Mouse (Mus musculus): ENCODE data around the gene Zfand2b. TPM values are rescaled to one million over a fixed set of nuclear protein-coding genes. Genes with fewer than 3 reads are reported as not detected.

Zfand2b gene
- polyA plus RNA-seq, 1 experiment from 2014 or later = 30.6 TPM

DNA sequence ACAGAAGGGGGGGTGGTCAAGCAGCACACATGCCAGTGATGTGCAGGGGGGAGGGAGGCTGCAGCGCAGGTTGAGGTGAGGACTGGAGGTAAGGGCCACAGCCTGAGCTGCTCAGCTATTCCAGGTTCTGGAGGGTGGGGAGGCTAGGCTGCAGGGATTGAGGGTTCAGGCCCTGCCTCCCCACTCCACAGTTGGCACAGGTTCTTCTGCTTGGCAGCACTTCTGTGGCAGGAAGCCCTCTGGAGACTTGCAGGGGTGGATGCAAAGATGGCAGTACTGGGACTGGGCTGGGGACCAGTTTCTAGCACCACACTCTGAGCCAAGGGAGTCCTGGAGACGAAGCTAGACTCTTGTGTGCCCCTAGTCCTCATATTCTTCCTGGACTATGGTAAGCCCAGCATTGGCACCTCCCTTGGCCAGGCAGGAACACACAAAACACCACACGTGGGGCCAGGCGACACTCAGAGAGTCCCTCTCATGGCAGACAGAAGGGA, 13.0 kb downstream of the Zfand2b start:
- Histone ChIP-seq H3K9me3 (replicated peaks) (no peaks in the 10 kb centered on the region), H3K27me3 (ENCODE audit: low read depth, poor library complexity, severe bottlenecking) (no peaks in the 10 kb centered on the region), H3K36me3 (peaks cover 61% of the 10 kb centered on the region), H3K4me1 (peaks cover 28% of the 10 kb centered on the region), H3K4me3 (no peak overlapping the region), H3K27ac (replicated peaks) (no peak overlapping the region)
- WGBS = 82% methylated on average over 4 of the region's 4 CpGs
- DNase-seq (ENCODE audit: low spot score) = no peak

GRCm38 (mm10) chr1:75182160-75182559, 13.7 kb downstream of the Zfand2b start:
- no peaks in the 10 kb centered on the region for H3K9me3 ChIP-seq (replicated peaks)
- H3K27me3 ChIP-seq (ENCODE audit: low read depth, poor library complexity, severe bottlenecking) = no peaks in the 10 kb centered on the region
- peaks cover 60% of the 10 kb centered on the region for H3K36me3 ChIP-seq
- DNase-seq (ENCODE audit: low spot score) = no peak
- 81% methylated on average over 4 of the region's 4 CpGs for WGBS
- no peak overlapping the region for H3K4me3 ChIP-seq
- no peak overlapping the region for H3K27ac ChIP-seq (replicated peaks)
- peaks cover 28% of the 10 kb centered on the region for H3K4me1 ChIP-seq

- no peaks in the 10 kb centered on the region for H3K9me3 ChIP-seq (replicated peaks)
- H3K4me3 ChIP-seq = no peak overlapping the region
- H3K4me1 ChIP-seq = peaks cover 8% of the 10 kb centered on the region
- 93% methylated on average over 11 of the region's 11 CpGs for WGBS
- no peak overlapping the region for H3K27ac ChIP-seq (replicated peaks)
- peaks cover 60% of the 10 kb centered on the region for H3K36me3 ChIP-seq
- DNase-seq (ENCODE audit: low spot score) = no peak
- no peaks in the 10 kb centered on the region for H3K27me3 ChIP-seq (ENCODE audit: low read depth, poor library complexity, severe bottlenecking)
These were observed 17.0 kb downstream of the Zfand2b start for GRCm38 (mm10) chr1:75185495-75185894.

DNA sequence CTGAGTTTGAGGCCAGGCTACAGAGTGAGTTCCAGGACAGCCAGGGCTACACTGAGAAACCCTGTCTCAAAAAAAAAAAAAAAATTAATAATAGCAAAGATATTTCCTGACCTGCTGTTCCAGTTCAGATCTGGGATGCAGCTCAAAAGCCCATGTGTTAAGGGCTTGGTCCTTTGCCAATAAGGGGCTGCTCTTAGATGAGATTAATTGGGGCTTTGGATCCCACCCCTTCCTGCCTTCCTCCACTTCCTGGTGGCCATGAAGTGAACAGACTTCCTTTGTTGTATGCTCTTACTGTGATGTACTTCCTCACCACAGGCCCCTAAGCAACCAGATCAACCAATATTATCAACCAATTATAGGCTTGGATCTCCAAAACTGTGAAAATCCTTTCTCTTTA, 18.7 kb downstream of the Zfand2b start:
- peaks cover 51% of the 10 kb centered on the region for H3K36me3 ChIP-seq
- no peak for DNase-seq (ENCODE audit: low spot score)
- H3K27me3 ChIP-seq (ENCODE audit: low read depth, poor library complexity, severe bottlenecking) = no peaks in the 10 kb centered on the region
- H3K27ac ChIP-seq (replicated peaks) = no peak overlapping the region
- peaks cover 14% of the 10 kb centered on the region for H3K4me1 ChIP-seq
- H3K4me3 ChIP-seq = no peak overlapping the region
- no peaks in the 10 kb centered on the region for H3K9me3 ChIP-seq (replicated peaks)

DNA sequence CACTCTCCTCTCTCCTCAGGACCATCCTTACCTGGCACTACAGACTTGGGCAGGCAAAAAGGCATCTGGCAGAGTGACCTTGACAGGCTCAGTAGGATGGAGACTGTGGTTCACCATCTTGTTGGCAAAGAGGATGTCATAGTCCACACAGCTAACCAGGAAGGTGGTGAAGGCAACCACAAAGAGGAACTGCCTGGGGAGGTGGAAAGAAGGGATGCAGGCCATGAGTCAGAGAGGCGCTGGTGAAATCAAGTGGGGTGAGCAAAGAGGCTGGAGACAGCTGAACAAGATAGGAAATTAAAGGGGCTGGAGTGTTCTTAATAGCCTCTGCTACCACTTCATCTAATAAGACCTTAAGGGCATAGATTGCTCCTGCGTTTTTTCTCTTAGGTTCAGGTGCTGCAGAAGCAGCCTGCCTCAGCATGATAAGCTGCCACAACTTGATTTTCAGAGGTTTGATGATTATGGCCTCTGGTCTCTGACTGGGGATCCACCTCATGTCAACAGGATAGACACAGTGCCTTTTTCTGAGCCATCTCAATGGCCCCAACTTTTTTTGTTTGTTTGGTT, 19.6 kb downstream of the Zfand2b start:
- Histone ChIP-seq H3K27me3 (ENCODE audit: low read depth, poor library complexity, severe bottlenecking) (no peaks in the 10 kb centered on the region), H3K4me3 (no peak overlapping the region), H3K4me1 (peaks cover 22% of the 10 kb centered on the region), H3K36me3 (peaks cover 42% of the 10 kb centered on the region), H3K27ac (replicated peaks) (no peak overlapping the region), H3K9me3 (replicated peaks) (no peaks in the 10 kb centered on the region)
- DNase-seq (ENCODE audit: low spot score) = no peak
- WGBS = 88% methylated on average over 2 of the region's 2 CpGs

DNA sequence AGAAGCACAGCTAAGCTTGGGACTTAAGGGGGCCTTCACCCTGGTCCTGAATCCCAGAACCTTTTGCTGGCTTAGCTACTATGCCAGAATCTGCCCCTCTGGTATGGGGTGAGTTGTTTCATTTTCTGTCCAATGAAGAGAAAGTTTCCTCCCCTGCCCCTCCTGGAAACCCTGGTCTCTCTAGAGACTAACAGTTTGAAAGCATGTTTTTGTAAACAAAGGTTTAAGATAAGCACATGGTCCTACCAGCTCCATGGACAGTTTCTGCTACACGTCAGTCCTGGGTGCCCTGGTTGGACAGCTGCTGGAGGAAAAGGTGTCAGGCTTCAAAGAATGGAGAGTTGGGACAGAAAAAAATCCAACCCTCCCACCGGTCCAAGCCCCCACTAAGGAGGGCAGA, 22.1 kb downstream of the Zfand2b start:
- Histone ChIP-seq H3K36me3 (peaks cover 35% of the 10 kb centered on the region), H3K4me1 (peaks cover 28% of the 10 kb centered on the region), H3K9me3 (replicated peaks) (no peaks in the 10 kb centered on the region), H3K4me3 (peak overlapping the region; percentile 86; the same call in 1 of the 2 replicates), H3K27me3 (ENCODE audit: low read depth, poor library complexity, severe bottlenecking) (no peaks in the 10 kb centered on the region), H3K27ac (replicated peaks) (no peak overlapping the region)
- WGBS = 63% methylated on average over 2 of the region's 2 CpGs
- no peak for DNase-seq (ENCODE audit: low spot score)

GRCm38 (mm10) chr1:75191258-75191621, 22.8 kb downstream of the Zfand2b start:
- Histone ChIP-seq H3K36me3 (peaks cover 35% of the 10 kb centered on the region), H3K9me3 (replicated peaks) (no peaks in the 10 kb centered on the region), H3K4me3 (peak overlapping the region; percentile 86), H3K27ac (replicated peaks) (peak overlapping the region; percentile 89), H3K27me3 (ENCODE audit: low read depth, poor library complexity, severe bottlenecking) (no peaks in the 10 kb centered on the region), H3K4me1 (peaks cover 28% of the 10 kb centered on the region)
- WGBS = 47% methylated on average over 5 of the region's 5 CpGs
- DNase-seq (ENCODE audit: low spot score) = no peak

GRCm38 (mm10) chr1:75191622-75192402, 23.4 kb downstream of the Zfand2b start, which contains the start of the genes Ankzf1 and Atg9a:
Gene Ankzf1, plus strand, starts transcription at chr1:75192151.
Gene Atg9a, minus strand, starts transcription at chr1:75192196.
- Histone ChIP-seq H3K4me3 (peak within 1 kb of the TSS; percentile 86), H3K9me3 (replicated peaks) (no peaks in the 10 kb centered on the region), H3K27ac (replicated peaks) (peak within 1 kb of the TSS; percentile 89), H3K36me3 (peaks cover 35% of the 10 kb centered on the region), H3K27me3 (ENCODE audit: low read depth, poor library complexity, severe bottlenecking) (no peaks in the 10 kb centered on the region), H3K4me1 (peaks cover 28% of the 10 kb centered on the region)
- under 1% methylated on average over 56 of the region's 56 CpGs for WGBS
- DNase-seq (ENCODE audit: low spot score) = peak; percentile 95

- H3K9me3 ChIP-seq (replicated peaks) = no peaks in the 10 kb centered on the region
- H3K27me3 ChIP-seq (ENCODE audit: low read depth, poor library complexity, severe bottlenecking) = no peaks in the 10 kb centered on the region
- H3K4me3 ChIP-seq = peak overlapping the region; percentile 86
- under 1% methylated on average over 19 of the region's 19 CpGs for WGBS
- H3K4me1 ChIP-seq = peaks cover 28% of the 10 kb centered on the region
- peak overlapping the region; percentile 89 for H3K27ac ChIP-seq (replicated peaks)
- peaks cover 36% of the 10 kb centered on the region for H3K36me3 ChIP-seq
- no peak for DNase-seq (ENCODE audit: low spot score)
These were observed 24.0 kb downstream of the Zfand2b start for GRCm38 (mm10) chr1:75192452-75192851.

DNA sequence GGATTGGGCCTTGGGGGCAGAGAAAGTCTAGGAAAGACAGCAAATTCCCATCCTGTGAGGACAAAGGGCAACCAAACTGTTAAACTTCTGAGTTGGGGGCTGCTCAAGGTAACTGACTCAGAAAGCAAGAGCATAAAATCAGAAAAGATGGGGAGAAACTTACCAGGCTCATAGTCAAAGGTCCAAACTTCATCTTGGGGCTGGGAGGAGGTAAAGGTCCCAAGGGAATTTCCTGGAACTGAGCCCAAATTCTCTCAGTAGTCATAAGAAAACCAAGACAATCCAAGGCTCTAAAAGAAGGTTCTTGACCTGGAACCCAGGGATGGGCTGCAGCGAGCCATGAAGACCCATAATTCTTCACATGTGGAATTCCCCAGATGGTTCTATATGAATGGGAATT, 32.8 kb downstream of the Zfand2b start:
- H3K27me3 ChIP-seq (ENCODE audit: low read depth, poor library complexity, severe bottlenecking) = no peaks in the 10 kb centered on the region
- peaks cover 41% of the 10 kb centered on the region for H3K36me3 ChIP-seq
- no peak for DNase-seq (ENCODE audit: low spot score)
- no peaks in the 10 kb centered on the region for H3K4me1 ChIP-seq
- no peaks in the 10 kb centered on the region for H3K9me3 ChIP-seq (replicated peaks)
- WGBS = 76% methylated on average over 1 of the region's 1 CpGs
- H3K4me3 ChIP-seq = no peak overlapping the region
- H3K27ac ChIP-seq (replicated peaks) = no peak overlapping the region

- Histone ChIP-seq H3K27me3 (ENCODE audit: low read depth, poor library complexity, severe bottlenecking) (peaks cover 6% of the 10 kb centered on the region; the same call in 1 of the 2 replicates), H3K4me3 (peak overlapping the region; percentile 98), H3K9me3 (replicated peaks) (no peaks in the 10 kb centered on the region), H3K4me1 (peaks cover 44% of the 10 kb centered on the region), H3K27ac (replicated peaks) (peak overlapping the region; percentile 58; the same call in 1 of the 2 replicates), H3K36me3 (peaks cover 25% of the 10 kb centered on the region)
- 16% methylated on average over 34 of the region's 34 CpGs for WGBS
- DNase-seq (ENCODE audit: low spot score) = peak; percentile 28
These were observed 40.7 kb downstream of the Zfand2b start for GRCm38 (mm10) chr1:75208967-75209678.

DNA sequence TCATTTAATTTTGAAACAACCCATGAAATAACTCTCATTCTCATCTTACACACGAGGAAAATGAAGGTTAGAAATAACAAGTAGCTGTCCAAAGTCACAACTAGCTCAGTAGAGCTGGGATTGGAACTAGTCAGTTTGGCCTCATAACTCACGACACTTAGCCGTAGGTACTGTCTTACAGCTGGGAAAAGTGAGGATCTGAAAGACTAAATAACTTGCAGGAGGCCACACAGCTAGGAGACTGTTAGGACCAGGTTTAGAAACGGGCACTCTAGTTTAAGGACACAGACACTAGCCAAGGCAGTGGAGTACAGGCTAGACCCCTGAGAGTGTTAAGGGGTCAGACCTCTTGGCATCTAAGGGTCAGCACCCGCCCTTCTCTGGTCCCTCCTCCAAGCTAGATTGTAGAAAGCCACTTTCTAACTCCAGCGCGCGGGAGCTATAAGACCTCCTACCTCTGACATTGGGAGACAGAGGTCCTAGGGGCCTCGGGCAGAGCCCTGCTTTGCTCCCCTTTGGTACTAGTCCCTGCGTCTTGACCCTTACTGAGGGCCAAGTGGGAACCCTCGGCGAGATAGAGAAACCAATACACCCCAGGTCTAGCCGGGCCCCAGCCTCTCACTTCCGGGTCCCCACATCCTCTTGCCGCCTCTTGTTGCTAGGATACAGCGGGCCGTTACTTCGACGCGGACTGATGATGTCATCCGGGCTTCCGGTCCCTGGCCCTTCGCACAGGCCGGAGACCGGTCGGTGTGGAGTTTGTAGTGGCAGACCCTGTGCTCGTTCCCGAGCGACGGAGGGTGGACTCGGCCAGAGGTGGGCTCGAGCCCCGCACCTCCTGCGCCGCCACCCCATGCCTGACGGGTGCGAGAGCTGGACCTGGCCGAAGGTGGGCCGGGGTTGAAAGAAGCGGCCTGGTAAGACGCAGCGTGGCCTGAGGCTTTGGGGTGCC, 42.0 kb downstream of the Zfand2b start, which contains the start of the genes Glb1l and Stk16:
Gene Glb1l (minus strand): TSS at position 678 of the 952 bp plus-strand sequence.
Gene Stk16 (plus strand): TSS at position 703 of the 952 bp plus-strand sequence.
- H3K27ac ChIP-seq (replicated peaks) = peak within 1 kb of the TSS; percentile 92
- peaks cover 8% of the 10 kb centered on the region for H3K27me3 ChIP-seq (ENCODE audit: low read depth, poor library complexity, severe bottlenecking)
- peaks cover 38% of the 10 kb centered on the region for H3K36me3 ChIP-seq
- DNase-seq (ENCODE audit: low spot score) = peak; percentile 97
- H3K4me1 ChIP-seq = peaks cover 44% of the 10 kb centered on the region
- no peaks in the 10 kb centered on the region for H3K9me3 ChIP-seq (replicated peaks)
- peak within 1 kb of the TSS; percentile 98 for H3K4me3 ChIP-seq
- WGBS = 6% methylated on average over 42 of the region's 42 CpGs

Data from midbrain, embryonic 10.5 days (tissue).